Mouse (Mus musculus): ENCODE measurements at regions not wholly inside any gene's neighbourhood (a gene's known extent, or its start where the extent isn't known, plus 50 kb on each side); places are given as distances from the start of the nearest gene placed in this dataset.

DNA sequence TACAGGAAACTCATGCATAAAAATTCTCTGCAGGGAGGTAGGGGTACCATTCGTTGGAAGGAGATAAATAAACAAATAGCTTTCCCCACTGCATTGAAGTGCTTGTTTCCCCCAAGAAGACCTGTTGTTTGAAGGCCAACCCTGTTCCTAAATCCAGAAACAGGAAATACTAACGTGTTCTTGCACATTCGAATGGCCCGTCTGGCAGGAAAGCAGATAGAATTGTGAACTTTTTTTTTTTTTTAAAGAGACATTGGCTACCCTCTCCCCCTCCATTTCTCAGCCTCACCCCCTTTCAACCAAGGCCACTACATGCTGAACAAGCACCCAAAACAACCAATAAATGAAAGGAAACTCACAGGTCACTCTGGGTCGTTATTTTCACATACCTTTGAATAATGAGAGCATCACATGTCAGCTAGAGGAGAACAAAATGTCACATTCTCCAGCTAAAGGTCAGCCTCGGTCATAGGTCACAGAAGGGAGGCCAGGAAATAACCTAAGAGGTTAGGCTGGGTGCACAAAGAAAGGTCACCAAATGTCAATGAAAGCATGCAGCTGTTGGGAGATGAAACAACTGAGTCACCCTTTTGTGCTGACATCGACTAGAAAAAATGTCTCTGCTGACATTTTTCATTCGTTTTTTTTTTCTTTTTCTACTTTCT lies 250.8 kb upstream of the Usp25 start:
- H3K4me1 ChIP-seq (replicated peaks), result no peaks in the 10 kb centered on the region
- no peaks in the 10 kb centered on the region for H3K27me3 ChIP-seq (replicated peaks)
- H3K4me3 ChIP-seq (replicated peaks), result no peak overlapping the region
- no peaks in the 10 kb centered on the region for H3K9me3 ChIP-seq
- H3K36me3 ChIP-seq, result no peaks in the 10 kb centered on the region
- H3K9ac ChIP-seq, result no peak overlapping the region
- no peak overlapping the region for H3K4me2 ChIP-seq (replicated peaks)
- 24% methylated on average over 8 of the region's 8 CpGs for WGBS
- no peak for ATAC-seq
- H3K27ac ChIP-seq, result no peak overlapping the region

DNA sequence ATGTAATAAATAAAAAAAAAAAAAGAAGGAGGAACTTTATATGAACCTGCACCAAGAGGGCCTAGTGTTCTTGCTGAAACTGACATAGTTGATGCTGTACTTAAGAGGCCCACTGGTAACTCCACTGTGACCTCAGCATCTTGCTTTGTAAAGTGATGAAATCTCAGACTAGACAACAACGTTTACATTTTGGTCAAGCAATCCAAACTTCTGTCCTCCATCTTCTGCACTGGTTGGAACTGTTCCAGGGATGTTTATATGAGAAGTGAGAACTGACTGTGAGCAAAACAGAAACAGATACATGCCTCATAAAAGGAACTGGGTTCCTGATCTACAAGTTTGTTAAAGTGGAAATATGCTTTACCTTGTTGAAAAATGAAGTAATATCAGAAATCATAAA lies 251.7 kb upstream of the Usp25 start:
- 28% methylated on average over 1 of the region's 1 CpGs for WGBS
- no peaks in the 10 kb centered on the region for H3K27me3 ChIP-seq (replicated peaks)

DNA sequence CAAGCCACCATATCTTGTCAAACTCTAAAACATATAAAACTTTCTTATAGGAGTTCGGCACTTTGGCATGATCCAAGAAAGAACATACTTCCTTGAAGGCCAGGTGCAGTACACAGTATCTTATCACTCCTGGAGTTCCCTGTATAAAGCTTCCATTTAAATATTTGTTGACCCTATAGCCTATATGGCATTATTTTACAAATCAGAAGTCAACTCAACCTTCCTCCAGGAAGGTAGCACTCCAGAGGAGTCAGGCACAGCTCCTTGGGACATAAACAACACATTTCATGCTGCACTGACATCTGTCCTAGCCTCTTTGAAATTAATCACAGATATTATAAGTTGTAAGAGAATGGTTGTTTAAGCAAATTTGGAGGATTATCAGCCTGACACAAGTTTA lies 252.5 kb upstream of the Usp25 start:
- H3K4me1 ChIP-seq (replicated peaks), result no peaks in the 10 kb centered on the region
- no peak overlapping the region for H3K4me2 ChIP-seq (replicated peaks)
- no peak overlapping the region for H3K9ac ChIP-seq
- H3K36me3 ChIP-seq, result no peaks in the 10 kb centered on the region
- WGBS, result 67% methylated on average over 1 of the region's 1 CpGs
- H3K27ac ChIP-seq, result no peak overlapping the region
- no peak for ATAC-seq
- H3K4me3 ChIP-seq (replicated peaks), result no peak overlapping the region
- H3K27me3 ChIP-seq (replicated peaks), result no peaks in the 10 kb centered on the region
- no peaks in the 10 kb centered on the region for H3K9me3 ChIP-seq

More for the DNA sequence above, 251.7 kb upstream of the Usp25 start:
- H3K9ac ChIP-seq, result no peak overlapping the region
- no peaks in the 10 kb centered on the region for H3K36me3 ChIP-seq
- H3K4me3 ChIP-seq (replicated peaks), result no peak overlapping the region
- no peaks in the 10 kb centered on the region for H3K9me3 ChIP-seq
- no peak for ATAC-seq
- H3K27ac ChIP-seq, result no peak overlapping the region
- no peaks in the 10 kb centered on the region for H3K4me1 ChIP-seq (replicated peaks)
- no peak overlapping the region for H3K4me2 ChIP-seq (replicated peaks)

DNA sequence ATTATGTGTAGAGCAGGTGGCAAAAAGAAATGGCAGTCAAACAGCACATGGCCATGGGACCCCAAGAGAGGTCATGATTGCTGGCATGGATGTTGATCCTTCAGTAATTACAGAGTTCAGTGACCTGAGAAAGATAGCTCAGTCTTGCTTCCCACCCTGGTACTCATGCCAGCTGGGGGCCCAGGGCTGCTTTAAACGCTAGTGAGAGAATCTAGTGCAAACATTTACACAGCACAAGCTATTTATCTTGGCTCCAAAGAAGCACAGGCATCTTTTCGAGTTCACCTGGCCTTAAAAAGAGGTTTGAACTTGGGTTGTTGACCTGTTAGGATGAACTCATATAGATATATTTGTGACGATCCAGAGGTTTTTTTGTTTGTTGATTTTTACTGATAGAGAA lies 258.6 kb upstream of the Usp25 start:
- Histone ChIP-seq H3K27ac (no peak overlapping the region), H3K9ac (no peak overlapping the region), H3K27me3 (replicated peaks) (no peaks in the 10 kb centered on the region), H3K36me3 (no peaks in the 10 kb centered on the region), H3K4me2 (replicated peaks) (no peak overlapping the region), H3K4me1 (replicated peaks) (no peaks in the 10 kb centered on the region), H3K4me3 (replicated peaks) (no peak overlapping the region), H3K9me3 (no peaks in the 10 kb centered on the region)
- ATAC-seq, result peak; percentile 62; the same call in 1 of the 2 replicates
- 21% methylated on average over 3 of the region's 3 CpGs for WGBS

DNA sequence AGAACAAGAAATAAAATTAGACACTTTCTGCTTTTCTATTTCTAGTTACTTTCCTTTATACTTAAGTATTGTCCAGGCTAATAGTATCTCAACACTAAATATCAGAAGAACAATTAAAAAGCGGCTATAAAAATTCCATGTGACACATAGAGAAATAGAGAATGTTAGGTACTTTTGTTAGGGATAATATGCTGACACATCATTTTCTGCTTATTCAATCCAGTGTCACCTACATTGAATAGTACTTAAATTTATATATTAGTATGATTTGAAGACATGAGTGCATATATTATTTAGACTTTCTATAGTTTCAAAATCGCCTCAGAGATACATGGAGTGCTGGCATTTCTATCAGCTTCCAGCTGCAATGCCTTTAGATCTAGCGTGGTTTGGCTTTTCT lies 267.1 kb upstream of the Usp25 start:
- H3K27ac ChIP-seq, result no peak overlapping the region
- ATAC-seq, result no peak
- no peaks in the 10 kb centered on the region for H3K4me1 ChIP-seq (replicated peaks)
- H3K27me3 ChIP-seq (replicated peaks), result no peaks in the 10 kb centered on the region
- H3K36me3 ChIP-seq, result no peaks in the 10 kb centered on the region
- H3K9me3 ChIP-seq, result no peaks in the 10 kb centered on the region
- H3K4me2 ChIP-seq (replicated peaks), result no peak overlapping the region
- H3K9ac ChIP-seq, result no peak overlapping the region
- WGBS, result 88% methylated on average over 3 of the region's 3 CpGs
- H3K4me3 ChIP-seq (replicated peaks), result no peak overlapping the region

DNA sequence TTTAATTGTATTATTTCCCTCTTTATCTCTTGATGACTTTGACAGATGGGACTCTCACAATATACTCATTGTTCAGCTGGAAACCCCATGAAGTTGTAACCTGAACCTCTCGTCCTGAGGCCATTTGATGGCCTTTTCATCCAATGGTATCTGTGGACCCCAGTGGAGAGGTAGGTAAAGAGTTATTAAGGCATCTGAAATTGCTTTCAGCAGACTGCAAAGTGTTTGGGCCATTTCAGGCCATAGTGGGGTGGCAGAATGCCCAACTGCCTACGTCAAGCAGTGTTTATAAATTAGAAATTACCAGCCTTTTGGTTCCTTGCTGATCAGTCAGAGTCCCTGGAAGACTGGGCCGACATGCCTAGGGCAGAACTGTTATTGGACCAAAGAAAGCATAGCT lies 272.4 kb upstream of the Usp25 start:
- WGBS, result 77% methylated on average over 3 of the region's 3 CpGs
- H3K27me3 ChIP-seq (replicated peaks), result no peaks in the 10 kb centered on the region
- ATAC-seq, result no peak
- no peak overlapping the region for H3K27ac ChIP-seq
- H3K4me3 ChIP-seq (replicated peaks), result no peak overlapping the region
- H3K4me2 ChIP-seq (replicated peaks), result no peak overlapping the region
- no peaks in the 10 kb centered on the region for H3K4me1 ChIP-seq (replicated peaks)
- H3K9ac ChIP-seq, result no peak overlapping the region
- H3K36me3 ChIP-seq, result no peaks in the 10 kb centered on the region
- H3K9me3 ChIP-seq, result no peaks in the 10 kb centered on the region

DNA sequence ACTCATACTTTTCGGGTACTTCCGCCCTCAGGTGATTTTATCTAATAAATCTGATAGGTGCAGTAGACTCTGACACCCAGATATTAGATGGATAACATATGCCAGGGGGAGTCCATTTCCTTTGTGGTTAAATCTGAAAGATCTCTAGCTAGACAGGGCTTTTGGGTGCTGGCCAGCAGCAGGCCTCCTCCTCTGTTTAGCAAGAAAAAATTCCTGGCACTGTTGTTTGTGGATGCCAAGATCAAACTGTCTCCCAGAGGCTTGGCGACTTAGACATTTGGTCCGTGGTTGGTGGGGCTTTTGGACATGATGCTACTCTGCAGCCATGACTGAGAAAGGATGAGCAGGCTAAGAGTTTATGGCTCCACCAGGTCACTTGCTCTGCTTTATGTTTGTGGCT lies 287.5 kb upstream of the Usp25 start:
- H3K4me2 ChIP-seq (replicated peaks), result no peak overlapping the region
- no peak overlapping the region for H3K9ac ChIP-seq
- H3K27me3 ChIP-seq (replicated peaks), result no peaks in the 10 kb centered on the region
- no peaks in the 10 kb centered on the region for H3K9me3 ChIP-seq
- WGBS, result 82% methylated on average over 4 of the region's 4 CpGs
- ATAC-seq, result no peak
- no peak overlapping the region for H3K27ac ChIP-seq
- H3K4me1 ChIP-seq (replicated peaks), result no peaks in the 10 kb centered on the region
- H3K36me3 ChIP-seq, result no peaks in the 10 kb centered on the region
- no peak overlapping the region for H3K4me3 ChIP-seq (replicated peaks)

DNA sequence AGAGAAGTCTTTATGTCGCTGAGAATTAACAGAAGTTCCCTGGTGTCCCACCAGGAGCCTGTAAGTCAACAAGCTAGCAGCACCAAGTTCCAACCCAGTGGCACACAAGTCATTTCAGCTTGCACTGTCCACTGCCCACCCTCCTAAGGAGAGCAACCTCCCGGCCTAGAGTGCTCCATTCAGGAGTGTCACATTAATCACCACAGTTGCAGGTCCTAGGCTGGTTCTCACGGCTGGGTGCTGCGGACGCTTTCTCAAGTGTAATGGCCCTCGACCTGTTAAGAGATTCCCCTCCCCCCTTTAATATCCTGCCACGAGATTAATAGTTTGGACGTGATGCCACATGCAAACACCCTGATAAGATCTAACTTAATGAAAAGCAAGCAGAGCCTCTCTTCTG lies 288.2 kb upstream of the Usp25 start:
- ATAC-seq, result no peak
- Histone ChIP-seq H3K9ac (no peak overlapping the region), H3K4me1 (replicated peaks) (no peaks in the 10 kb centered on the region), H3K27me3 (replicated peaks) (no peaks in the 10 kb centered on the region), H3K36me3 (no peaks in the 10 kb centered on the region), H3K9me3 (no peaks in the 10 kb centered on the region), H3K4me2 (replicated peaks) (no peak overlapping the region), H3K27ac (no peak overlapping the region), H3K4me3 (replicated peaks) (no peak overlapping the region)
- WGBS, result 53% methylated on average over 8 of the region's 8 CpGs

DNA sequence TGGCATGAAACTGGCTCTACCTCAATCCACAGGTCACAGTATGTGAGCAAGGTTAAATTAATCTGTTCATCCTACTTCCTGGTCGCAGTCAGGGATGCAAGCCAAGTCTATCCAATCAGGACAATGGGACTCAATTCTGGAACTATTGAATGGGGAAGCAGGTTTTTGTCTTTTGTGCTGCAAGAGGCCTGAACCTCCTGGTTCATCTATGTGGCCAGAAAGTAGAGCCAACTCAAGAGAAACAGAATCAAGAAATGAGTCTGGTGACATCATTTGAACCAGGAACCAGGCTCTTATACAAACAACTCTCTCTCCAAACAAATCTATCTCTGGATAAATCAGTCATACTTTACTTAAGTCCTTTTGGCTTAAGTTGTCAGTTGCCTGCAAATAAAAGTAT lies 294.7 kb upstream of the Usp25 start:
- H3K27me3 ChIP-seq (replicated peaks), result no peaks in the 10 kb centered on the region
- no peak overlapping the region for H3K9ac ChIP-seq
- no peak for ATAC-seq
- H3K4me3 ChIP-seq (replicated peaks), result no peak overlapping the region
- 89% methylated on average over 1 of the region's 1 CpGs for WGBS
- no peak overlapping the region for H3K27ac ChIP-seq
- no peaks in the 10 kb centered on the region for H3K9me3 ChIP-seq
- H3K4me2 ChIP-seq (replicated peaks), result no peak overlapping the region
- no peaks in the 10 kb centered on the region for H3K36me3 ChIP-seq
- H3K4me1 ChIP-seq (replicated peaks), result no peaks in the 10 kb centered on the region

DNA sequence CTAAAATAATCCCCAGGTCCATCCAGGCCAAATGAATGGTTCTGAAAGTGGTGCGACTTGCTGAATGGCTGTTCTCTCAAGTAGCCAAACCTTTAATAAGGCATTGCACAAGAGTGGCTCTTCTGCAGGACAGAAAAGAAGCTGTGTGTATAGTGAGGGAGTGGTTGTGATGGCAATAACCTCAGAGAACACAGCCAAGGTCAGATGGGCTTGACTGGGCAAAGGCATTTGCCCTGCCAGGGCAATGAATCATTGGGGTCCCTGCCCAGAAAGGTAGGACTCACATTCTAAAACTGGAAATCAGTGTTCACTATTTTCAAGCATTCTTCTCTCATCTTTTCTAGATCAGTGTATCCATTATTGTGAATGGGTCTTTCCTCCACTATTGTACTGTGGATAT lies 295.4 kb upstream of the Usp25 start:
- H3K4me3 ChIP-seq (replicated peaks), result no peak overlapping the region
- no peaks in the 10 kb centered on the region for H3K4me1 ChIP-seq (replicated peaks)
- H3K4me2 ChIP-seq (replicated peaks), result no peak overlapping the region
- H3K27me3 ChIP-seq (replicated peaks), result no peaks in the 10 kb centered on the region
- no peaks in the 10 kb centered on the region for H3K36me3 ChIP-seq
- 85% methylated on average over 1 of the region's 1 CpGs for WGBS
- H3K9ac ChIP-seq, result no peak overlapping the region
- H3K9me3 ChIP-seq, result no peaks in the 10 kb centered on the region
- no peak overlapping the region for H3K27ac ChIP-seq
- no peak for ATAC-seq

DNA sequence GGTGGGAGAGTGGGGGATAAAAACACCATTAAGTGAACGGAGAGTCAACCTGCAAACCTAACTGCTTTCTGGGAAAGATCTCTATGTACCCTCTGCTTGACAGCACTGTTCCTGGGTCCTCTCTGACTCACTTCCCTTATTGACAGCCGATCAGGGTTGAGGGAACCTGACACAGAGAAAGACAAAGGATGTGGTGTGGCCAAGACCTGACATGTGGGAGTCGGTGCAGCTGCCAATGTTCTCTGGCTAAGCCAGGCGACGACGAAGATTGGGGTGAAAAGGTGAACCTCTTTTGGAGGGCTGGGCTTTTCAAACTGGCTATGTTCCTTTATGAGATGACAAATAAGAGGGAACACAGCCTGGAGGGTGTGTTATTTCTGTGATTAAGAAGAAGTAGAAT lies 318.6 kb upstream of the Usp25 start:
- no peaks in the 10 kb centered on the region for H3K4me1 ChIP-seq (replicated peaks)
- H3K9ac ChIP-seq, result no peak overlapping the region
- H3K27ac ChIP-seq, result no peak overlapping the region
- H3K36me3 ChIP-seq, result no peaks in the 10 kb centered on the region
- WGBS, result 45% methylated on average over 6 of the region's 6 CpGs
- no peak for ATAC-seq
- no peak overlapping the region for H3K4me3 ChIP-seq (replicated peaks)
- no peaks in the 10 kb centered on the region for H3K27me3 ChIP-seq (replicated peaks)
- H3K9me3 ChIP-seq, result no peaks in the 10 kb centered on the region
- no peak overlapping the region for H3K4me2 ChIP-seq (replicated peaks)

DNA sequence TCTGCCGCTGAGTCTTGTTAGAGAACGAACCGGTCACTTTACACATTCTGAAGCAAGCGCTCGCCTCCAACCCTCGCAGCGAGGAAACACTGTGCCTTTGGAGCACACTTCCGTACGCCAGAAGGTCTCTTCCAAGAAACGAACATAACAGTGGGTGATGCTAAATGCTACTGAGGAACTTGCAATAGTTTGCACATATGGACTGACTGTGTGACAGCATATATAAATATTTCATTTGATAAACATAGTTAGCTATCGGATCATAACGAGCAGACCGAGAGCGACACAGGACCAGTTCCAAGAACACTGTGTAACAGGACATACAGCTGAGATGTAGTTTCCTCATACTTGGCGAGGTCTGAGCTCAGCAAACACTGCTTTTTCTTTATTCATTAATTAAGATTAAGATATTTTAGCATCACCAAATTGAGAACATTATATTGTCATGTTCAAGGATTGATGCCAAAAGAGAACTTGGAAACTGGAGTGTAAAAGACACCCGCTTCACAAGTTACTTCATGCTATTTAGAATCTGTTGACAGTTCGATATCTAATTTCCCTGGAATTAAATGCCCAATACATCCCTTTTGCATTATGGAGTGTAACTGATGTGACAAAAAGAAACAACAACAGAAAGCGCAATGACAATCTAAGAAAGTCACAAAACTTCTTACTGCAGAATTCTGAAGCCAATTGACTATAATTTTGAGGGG lies 314.3 kb upstream of the Nrip1 start:
- no peak overlapping the region for H3K27ac ChIP-seq
- H3K27me3 ChIP-seq (replicated peaks), result no peaks in the 10 kb centered on the region
- no peak overlapping the region for H3K4me2 ChIP-seq (replicated peaks)
- H3K9me3 ChIP-seq, result no peaks in the 10 kb centered on the region
- WGBS, result 91% methylated on average over 18 of the region's 18 CpGs
- H3K9ac ChIP-seq, result no peak overlapping the region
- no peak for ATAC-seq
- H3K4me3 ChIP-seq (replicated peaks), result no peak overlapping the region
- H3K4me1 ChIP-seq (replicated peaks), result no peaks in the 10 kb centered on the region
- H3K36me3 ChIP-seq, result no peaks in the 10 kb centered on the region

DNA sequence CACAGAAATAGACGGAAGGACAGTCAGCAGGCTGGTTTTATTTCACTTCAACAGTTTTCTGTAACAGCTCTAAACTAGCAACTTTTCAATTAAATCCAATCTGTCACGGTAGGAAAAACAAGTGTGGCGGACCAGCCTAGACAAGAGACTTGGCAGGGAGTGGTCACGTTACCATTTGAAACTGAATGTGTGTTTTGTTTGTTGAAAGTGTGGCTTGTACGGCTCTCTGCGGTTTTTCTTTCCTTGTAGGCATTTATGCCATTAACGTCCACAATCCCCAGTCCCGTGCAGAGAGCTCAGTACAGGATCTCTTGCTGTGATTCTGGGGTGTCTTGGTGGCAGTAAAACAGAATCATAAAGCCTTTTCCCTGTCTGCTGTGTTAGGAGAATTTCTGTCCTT lies 311.9 kb upstream of the Nrip1 start:
- H3K9me3 ChIP-seq, result no peaks in the 10 kb centered on the region
- ATAC-seq, result no peak
- H3K27ac ChIP-seq, result no peak overlapping the region
- H3K4me2 ChIP-seq (replicated peaks), result no peak overlapping the region
- no peak overlapping the region for H3K4me3 ChIP-seq (replicated peaks)
- no peaks in the 10 kb centered on the region for H3K27me3 ChIP-seq (replicated peaks)
- no peaks in the 10 kb centered on the region for H3K36me3 ChIP-seq
- H3K9ac ChIP-seq, result no peak overlapping the region
- 60% methylated on average over 8 of the region's 8 CpGs for WGBS
- H3K4me1 ChIP-seq (replicated peaks), result no peaks in the 10 kb centered on the region
